9 mouse cellular contexts compared by ENCODE assay signal in genomic region chr5:138137935-138138549, GRCm38 (mm10). TPM values are rescaled to one million over a fixed set of nuclear protein-coding genes. Genes with fewer than 3 reads are reported as not detected.
A peak's percentile ranks its signal among the peaks of the same experiment; 100 is the strongest.
DNase-seq lines count a peak whose midpoint lies in the region; ATAC-seq and TF ChIP-seq lines count a peak whose summit lies in the region.
"Had no signal": no experiment of that assay in that cellular context is flagged by ENCODE, and none has a peak within 500 bp of the region (broad histone marks: within the 10 kb centered on the region; RNA-seq: fewer than 3 reads in every experiment).

No protein-coding gene starts in this region.

- no peak overlapping the region for H3K4me3 ChIP-seq in bone marrow macrophage, adult 2 months (ENCODE audit: insufficient read depth, low read length)
- H3K4me3 ChIP-seq in hindbrain, postnatal 0 days (ENCODE audit: low read length): no peak overlapping the region
- H3K4me3 ChIP-seq in lung, adult 2 months (replicated peaks; ENCODE audit: extremely low read depth, low read depth, low read length): no peak overlapping the region
- H3K4me3 ChIP-seq: heart, embryonic 13.5 days had no signal

- peak; percentile 9; the same call in 1 of the 2 replicates for TF ChIP-seq CTCF in bone marrow macrophage, adult 2 months (IDR thresholded peaks at IDR 0.05; ENCODE audit: low read depth, low read length)
- peak; percentile 77 for TF ChIP-seq CTCF in hindbrain, postnatal 0 days (IDR thresholded peaks at IDR 0.05; ENCODE audit: low read depth)
- peak; percentile 52; the same call in 1 of the 2 replicates for TF ChIP-seq CTCF in lung, adult 2 months (IDR thresholded peaks at IDR 0.05; ENCODE audit: insufficient read depth, low read length)

- 0 out of 2 replicates have a peak, but pooled peaks have one; percentile 45 for ATAC-seq in hindbrain, postnatal 0 days

- intact Hi-C loops in left cerebral cortex, postnatal 14 days (cut with DNase I): no loop called here
- intact Hi-C loops in left cerebral cortex, postnatal 4 days (cut with DNase I): no loop called here

- peak; percentile 39 for DNase-seq in adrenal gland, adult 2 months
- DNase-seq in adrenal gland, postnatal 4 days (ENCODE audit: low spot score in 2 of 2): no peak
- peak; percentile 36 to 48 for DNase-seq in left cerebral cortex, postnatal 14 days (ENCODE audit: low spot score in 2 of 2)
- no peak for DNase-seq in left cerebral cortex, postnatal 4 days
- DNase-seq in hindbrain, postnatal 0 days (ENCODE audit: low spot score): peak; percentile 76
- no peak for DNase-seq in lung, adult 2 months
- peak; percentile 37 for DNase-seq in thymus, postnatal 25 days

- H3K27me3 ChIP-seq in hindbrain, postnatal 0 days (ENCODE audit: insufficient read depth, low read length): no peaks in the 10 kb centered on the region
- H3K27me3 ChIP-seq: heart, embryonic 13.5 days had no signal

- H3K4me1 ChIP-seq in bone marrow macrophage, adult 2 months (ENCODE audit: control insufficient read depth, insufficient read depth, low read length): peaks cover 5% of the 10 kb centered on the region
- no peaks in the 10 kb centered on the region for H3K4me1 ChIP-seq in hindbrain, postnatal 0 days (ENCODE audit: insufficient read depth, low read length)
- no peaks in the 10 kb centered on the region for H3K4me1 ChIP-seq in lung, adult 2 months (ENCODE audit: control insufficient read depth, insufficient read depth, low read length)

- no peak overlapping the region for H3K4me2 ChIP-seq in hindbrain, postnatal 0 days (ENCODE audit: low read depth, low read length)
- H3K4me2 ChIP-seq: heart, embryonic 13.5 days had no signal

- 63% methylated on average over 8 of the region's 8 CpGs for WGBS in hindbrain, postnatal 0 days
- 53% methylated on average over 8 of the region's 8 CpGs for WGBS in lung, adult 2 months

- no peaks in the 10 kb centered on the region for H3K9me3 ChIP-seq in hindbrain, postnatal 0 days (ENCODE audit: low read length)
- H3K9me3 ChIP-seq: heart, embryonic 13.5 days had no signal

- no peak overlapping the region for H3K9ac ChIP-seq in hindbrain, postnatal 0 days (replicated peaks; ENCODE audit: low read length)
- H3K9ac ChIP-seq: heart, embryonic 13.5 days had no signal

- H3K36me3 ChIP-seq in hindbrain, postnatal 0 days (ENCODE audit: insufficient read depth, low read length): peaks cover 22% of the 10 kb centered on the region

- no peak overlapping the region for H3K27ac ChIP-seq in bone marrow macrophage, adult 2 months (ENCODE audit: insufficient read depth, low read depth, low read length)
- no peak overlapping the region for H3K27ac ChIP-seq in hindbrain, postnatal 0 days
- H3K27ac ChIP-seq: heart, embryonic 13.5 days had no signal

- no peak for TF ChIP-seq POLR2A in bone marrow macrophage, adult 2 months (IDR thresholded peaks at IDR 0.05; ENCODE audit: borderline replicate concordance, low read depth, low read length)
- TF ChIP-seq POLR2A in lung, adult 2 months (IDR thresholded peaks at IDR 0.05; ENCODE audit: borderline replicate concordance, extremely low read depth, low read depth, low read length): no peak

RNA-seq across cellular contexts. Expression of gene Zfp113, which starts 17.5 kb away (rescaled TPM):
- 10 to 100 TPM; 11.0 to 11.5 TPM for total RNA-seq in adrenal gland, adult 2 months (2021)
- polyA plus RNA-seq in adrenal gland, adult 2 months (2012; rRNA removed): 6.2 and 10.5 TPM in 2 replicates
- 10 to 100 TPM; 19.5 to 21.6 TPM for total RNA-seq in adrenal gland, postnatal 4 days (2021)
- 1 to 10 TPM; 8.9 to 9.2 TPM for total RNA-seq in left cerebral cortex, postnatal 14 days (2021)
- 10 to 100 TPM; 13.1 to 13.2 TPM for total RNA-seq in left cerebral cortex, postnatal 4 days (2021)
- polyA plus RNA-seq in bone marrow macrophage, adult 2 months (2012; ENCODE audit: insufficient read depth, insufficient read length, missing spikeins): 5.8 and 6.8 TPM in 2 replicates
- total RNA-seq in hindbrain, postnatal 0 days (2014; rRNA removed): 11.6 and 43.2 TPM in 2 replicates
- 7.9 and 11.3 TPM in 2 replicates for polyA plus RNA-seq in hindbrain, postnatal 0 days (2015; fragmentation: Nextera tagmentation; extraction: Ambion mirVana)
- polyA plus RNA-seq in lung, adult 2 months (2012; rRNA removed): 2.7 and 3.5 TPM in 2 replicates

RNA-seq across cellular contexts. Expression of gene Zscan21, which starts 21.3 kb away (rescaled TPM):
- 10 to 100 TPM; 14.8 to 16.7 TPM for total RNA-seq in adrenal gland, adult 2 months (2021)
- 4.0 and 5.3 TPM in 2 replicates for polyA plus RNA-seq in adrenal gland, adult 2 months (2012; rRNA removed)
- 10 to 100 TPM; 26.2 to 26.6 TPM for total RNA-seq in adrenal gland, postnatal 4 days (2021)
- total RNA-seq in left cerebral cortex, postnatal 14 days (2021): 10 to 100 TPM; 16.1 to 16.4 TPM
- total RNA-seq in left cerebral cortex, postnatal 4 days (2021): 10 to 100 TPM; 34.9 to 35.7 TPM
- polyA plus RNA-seq in bone marrow macrophage, adult 2 months (2012; ENCODE audit: insufficient read depth, insufficient read length, missing spikeins): 14.0 and 15.0 TPM in 2 replicates
- total RNA-seq in hindbrain, postnatal 0 days (2014; rRNA removed): 14.7 and 15.4 TPM in 2 replicates
- polyA plus RNA-seq in hindbrain, postnatal 0 days (2015; fragmentation: Nextera tagmentation; extraction: Ambion mirVana): 50.3 and 52.1 TPM in 2 replicates
- polyA plus RNA-seq in lung, adult 2 months (2012; rRNA removed): 5.8 and 8.3 TPM in 2 replicates

RNA-seq across cellular contexts. Expression of gene Cops6, which starts 22.8 kb away (rescaled TPM):
- total RNA-seq in adrenal gland, adult 2 months (2021): 100 to 1,000 TPM; 132 to 160 TPM
- 44.6 and 49.2 TPM in 2 replicates for polyA plus RNA-seq in adrenal gland, adult 2 months (2012; rRNA removed)
- total RNA-seq in adrenal gland, postnatal 4 days (2021): 100 to 1,000 TPM; 145 to 147 TPM
- total RNA-seq in left cerebral cortex, postnatal 14 days (2021): 100 to 1,000 TPM; 137 to 142 TPM
- 100 to 1,000 TPM; 126 to 131 TPM for total RNA-seq in left cerebral cortex, postnatal 4 days (2021)
- polyA plus RNA-seq in bone marrow macrophage, adult 2 months (2012; ENCODE audit: insufficient read depth, insufficient read length, missing spikeins): 77.7 and 82.3 TPM in 2 replicates
- 42.9 and 57.8 TPM in 2 replicates for total RNA-seq in hindbrain, postnatal 0 days (2014; rRNA removed)
- polyA plus RNA-seq in hindbrain, postnatal 0 days (2015; fragmentation: Nextera tagmentation; extraction: Ambion mirVana): 294 and 302 TPM in 2 replicates
- 47.7 and 59.9 TPM in 2 replicates for polyA plus RNA-seq in lung, adult 2 months (2012; rRNA removed)

RNA-seq across cellular contexts. Expression of gene Ap4m1, which starts 33.8 kb away (rescaled TPM):
- total RNA-seq in adrenal gland, adult 2 months (2021): 10 to 100 TPM; 19.4 to 20.1 TPM
- polyA plus RNA-seq in adrenal gland, adult 2 months (2012; rRNA removed): 24.9 and 27.7 TPM in 2 replicates
- total RNA-seq in adrenal gland, postnatal 4 days (2021): 10 to 100 TPM; 46.0 to 47.2 TPM
- 10 to 100 TPM; 21.6 to 24.8 TPM for total RNA-seq in left cerebral cortex, postnatal 14 days (2021)
- 10 to 100 TPM; 33.2 to 37.3 TPM for total RNA-seq in left cerebral cortex, postnatal 4 days (2021)
- 34.1 and 40.5 TPM in 2 replicates for polyA plus RNA-seq in bone marrow macrophage, adult 2 months (2012; ENCODE audit: insufficient read depth, insufficient read length, missing spikeins)
- 30.3 and 46.9 TPM in 2 replicates for total RNA-seq in hindbrain, postnatal 0 days (2014; rRNA removed)
- polyA plus RNA-seq in hindbrain, postnatal 0 days (2015; fragmentation: Nextera tagmentation; extraction: Ambion mirVana): 14.5 and 16.5 TPM in 2 replicates
- polyA plus RNA-seq in lung, adult 2 months (2012; rRNA removed): 28.4 and 40.3 TPM in 2 replicates

RNA-seq across cellular contexts. Expression of gene Mcm7, which starts 34.2 kb away (rescaled TPM):
- 10 to 100 TPM; 22.8 to 23.1 TPM for total RNA-seq in adrenal gland, adult 2 months (2021)
- polyA plus RNA-seq in adrenal gland, adult 2 months (2012; rRNA removed): 17.9 and 21.6 TPM in 2 replicates
- total RNA-seq in adrenal gland, postnatal 4 days (2021): 100 to 1,000 TPM; 102 to 116 TPM
- total RNA-seq in left cerebral cortex, postnatal 14 days (2021): 10 to 100 TPM; 11.8 to 14.2 TPM
- 10 to 100 TPM; 34.9 to 37.6 TPM for total RNA-seq in left cerebral cortex, postnatal 4 days (2021)
- polyA plus RNA-seq in bone marrow macrophage, adult 2 months (2012; ENCODE audit: insufficient read depth, insufficient read length, missing spikeins): 34.6 and 46.6 TPM in 2 replicates
- total RNA-seq in hindbrain, postnatal 0 days (2014; rRNA removed): 41.6 and 43.0 TPM in 2 replicates
- 58.8 and 63.3 TPM in 2 replicates for polyA plus RNA-seq in hindbrain, postnatal 0 days (2015; fragmentation: Nextera tagmentation; extraction: Ambion mirVana)
- 16.9 and 22.1 TPM in 2 replicates for polyA plus RNA-seq in lung, adult 2 months (2012; rRNA removed)

Comparison
In these comparisons a context has a peak if more than half of its experiments do, and no peak if none do; other contexts are left out.
1. DNase-seq: peak in adrenal gland, adult 2 months (single experiment), left cerebral cortex, postnatal 14 days (2 of 2), hindbrain, postnatal 0 days (single experiment) and thymus, postnatal 25 days (single experiment); none in adrenal gland, postnatal 4 days (0 of 2), left cerebral cortex, postnatal 4 days (single experiment) and lung, adult 2 months (single experiment).
2. CTCF ChIP-seq: peak in every context shown above with its lines; median percentile 77 in hindbrain, postnatal 0 days; 52 in lung, adult 2 months; 9 in bone marrow macrophage, adult 2 months.